Mouse (Mus musculus) telencephalon, adult 2 months (tissue): ENCODE data around the gene Mc3r.

Source experiments
- DNase-seq: peaks from one replicate; pipeline ENCODE4 v3.0.0-alpha.2; 2011; ENCODE audit warnings: low read depth, low spot score

Mc3r gene

GRCm38 (mm10) chr2:172256418-172256817 lies 8.1 kb downstream of the Mc3r start:
- DNase-seq: no peak

DNA sequence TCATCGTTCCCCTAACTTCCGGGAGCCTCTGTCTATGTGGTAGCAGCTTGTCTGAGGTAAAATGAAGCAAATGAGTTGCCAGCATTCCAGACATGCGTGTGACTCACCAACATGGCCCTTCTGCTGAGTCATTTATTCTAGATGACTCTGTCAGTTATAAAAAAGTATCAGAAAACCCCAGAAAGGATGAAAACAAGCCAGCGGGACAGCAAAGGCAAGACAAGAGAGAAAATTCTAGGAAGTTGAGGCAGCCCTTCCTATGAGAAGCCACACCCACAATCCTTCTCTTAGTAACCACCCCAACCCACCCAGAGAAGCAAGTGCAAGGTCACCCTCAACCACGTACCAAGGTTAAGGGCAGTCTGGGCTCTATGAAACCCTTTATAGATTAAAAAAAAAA lies 8.7 kb downstream of the Mc3r start:
- no peak for DNase-seq

DNA sequence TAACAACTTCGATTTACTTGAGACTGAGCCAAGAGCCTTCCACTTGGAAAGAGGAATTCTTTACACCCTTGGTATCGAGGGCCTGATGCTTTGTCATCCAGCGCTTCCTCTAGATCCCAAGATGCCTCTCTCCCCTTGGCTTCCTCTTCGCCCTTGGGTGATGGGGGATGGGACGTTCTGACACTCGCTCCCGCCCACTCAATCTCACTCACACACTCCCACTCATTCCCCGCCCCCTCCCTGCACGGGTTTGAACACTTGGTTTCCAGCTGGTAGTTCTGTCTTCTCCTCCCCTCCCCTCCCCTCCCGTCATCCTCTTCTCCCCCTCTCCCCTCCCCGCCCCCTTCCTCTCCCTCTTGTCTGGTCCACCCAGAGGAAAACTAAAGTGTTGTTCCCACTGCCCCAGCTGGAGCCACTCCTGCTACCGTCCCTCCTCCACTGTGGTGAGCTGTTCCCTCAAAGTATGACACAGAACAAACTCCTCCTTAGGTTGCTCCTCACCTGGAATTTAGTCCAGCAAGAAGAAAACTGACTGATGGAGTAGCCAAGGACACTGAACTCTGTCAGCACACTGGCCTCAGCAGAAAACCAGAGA lies 9.3 kb downstream of the Mc3r start:
- no peak for DNase-seq

DNA sequence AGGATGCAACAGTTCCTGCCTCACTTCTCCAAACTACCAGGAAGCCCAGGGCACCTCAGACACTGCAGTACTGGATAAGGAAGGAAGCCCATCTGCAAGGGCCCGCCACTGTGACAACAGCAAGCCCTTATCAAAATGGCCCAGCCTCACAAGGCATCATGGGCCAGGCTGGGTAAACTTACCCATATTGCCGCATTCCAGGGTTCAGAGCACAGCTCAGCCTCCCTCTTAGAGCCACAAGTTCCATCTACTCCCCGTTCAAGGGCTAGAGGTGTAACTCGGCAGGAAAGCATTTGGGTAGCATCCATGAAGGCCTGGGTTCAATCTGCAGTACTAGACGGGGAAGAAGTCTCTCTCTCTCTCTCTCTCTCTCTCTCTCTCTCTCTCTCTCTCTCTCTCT lies 11.8 kb downstream of the Mc3r start:
- DNase-seq: no peak

DNA sequence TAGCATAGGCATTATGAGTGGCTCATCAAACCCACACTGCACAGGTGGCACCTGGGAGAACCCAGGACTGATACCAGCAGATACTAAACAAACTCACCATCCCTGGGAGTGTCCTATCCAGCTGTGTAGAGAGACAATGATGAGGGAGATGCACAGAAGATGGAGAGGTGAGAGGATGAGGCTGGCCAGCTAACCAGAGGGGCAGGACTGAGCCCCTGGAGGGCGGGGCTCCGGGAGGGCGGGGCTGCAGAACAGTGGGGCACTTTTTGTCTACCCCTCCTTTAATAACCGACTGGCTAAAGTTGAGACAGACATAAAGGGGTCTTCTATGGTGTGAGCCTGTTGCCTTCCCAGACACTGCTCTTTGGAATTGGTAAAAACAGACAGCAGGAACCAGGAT lies 13.1 kb downstream of the Mc3r start:
- no peak for DNase-seq

GRCm38 (mm10) chr2:172263216-172263615 lies 14.9 kb downstream of the Mc3r start:
- DNase-seq: no peak

GRCm38 (mm10) chr2:172269907-172270306 lies 21.6 kb downstream of the Mc3r start:
- no peak for DNase-seq

DNA sequence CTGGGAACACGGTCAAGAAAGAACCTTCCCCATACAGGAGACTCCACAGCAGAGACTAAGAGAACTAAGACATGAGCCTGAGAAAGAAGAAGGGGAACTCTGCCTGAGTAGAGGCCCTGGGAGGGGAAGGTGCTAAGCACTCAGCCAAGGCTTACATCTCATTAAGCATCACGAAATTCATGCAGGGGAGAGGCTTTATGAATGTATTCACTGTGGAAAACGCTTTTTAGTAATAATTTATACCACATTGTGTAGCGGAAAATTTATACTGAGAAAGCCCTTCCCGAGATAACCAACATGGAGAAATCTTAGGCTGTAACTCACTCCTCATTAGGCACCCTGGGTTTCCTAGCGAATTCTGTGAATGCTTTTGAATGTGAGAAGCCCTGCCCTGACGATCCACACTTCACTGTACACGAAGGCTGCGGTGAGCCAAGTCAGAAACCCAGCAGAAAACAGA lies 22.2 kb downstream of the Mc3r start:
- no peak for DNase-seq

- no peak for DNase-seq
These were observed 22.8 kb downstream of the Mc3r start for GRCm38 (mm10) chr2:172270974-172271697.

- no peak for DNase-seq
These were observed 26.4 kb downstream of the Mc3r start for GRCm38 (mm10) chr2:172274662-172275061.

- no peak for DNase-seq
These were observed 27.9 kb downstream of the Mc3r start for GRCm38 (mm10) chr2:172276155-172276554.

DNA sequence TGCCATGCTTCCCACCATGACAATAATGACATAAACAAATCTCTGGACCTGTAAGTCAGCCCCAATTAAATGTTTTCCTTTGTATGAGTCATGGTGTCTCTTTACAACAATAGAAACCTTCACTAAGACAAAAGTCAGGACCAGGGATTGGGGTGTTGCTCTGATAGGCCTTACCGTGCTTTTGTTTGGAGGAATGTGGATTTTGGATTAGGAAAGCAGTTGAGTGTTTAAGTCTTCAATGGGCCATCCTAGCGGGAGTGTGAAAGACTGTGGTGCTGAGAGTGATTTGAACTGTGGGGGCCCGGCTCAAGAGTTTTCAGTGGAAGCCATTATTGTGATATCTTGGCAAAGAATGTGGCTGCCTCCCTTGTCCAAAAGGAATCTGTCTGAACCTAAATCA lies 30.7 kb downstream of the Mc3r start:
- DNase-seq: no peak

- DNase-seq: no peak
These were observed 33.9 kb downstream of the Mc3r start for GRCm38 (mm10) chr2:172282071-172282710.

DNA sequence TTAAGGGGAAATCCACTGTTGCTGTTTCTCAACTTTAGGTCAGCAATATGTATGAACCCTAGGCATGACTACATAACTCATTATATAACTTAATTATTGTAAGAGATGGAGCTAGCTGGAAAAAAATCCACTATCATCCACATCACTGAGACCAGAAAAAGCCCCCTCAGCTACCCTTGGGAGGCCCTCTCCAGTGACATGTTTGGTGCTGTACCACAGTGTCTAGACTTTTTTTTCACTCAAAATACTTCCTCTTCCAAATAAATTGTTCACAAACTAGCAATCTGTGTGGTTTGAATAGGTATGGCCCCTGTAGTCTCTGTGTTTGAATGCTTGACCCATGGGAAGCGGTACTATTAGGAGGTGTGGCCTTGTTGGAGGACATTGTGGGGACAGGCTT lies 39.4 kb downstream of the Mc3r start:
- no peak for DNase-seq

GRCm38 (mm10) chr2:172288965-172289364 lies 40.7 kb downstream of the Mc3r start:
- DNase-seq: no peak

- DNase-seq: no peak
These were observed 41.3 kb downstream of the Mc3r start for GRCm38 (mm10) chr2:172289632-172290031.

- DNase-seq: no peak
These were observed 42.2 kb downstream of the Mc3r start for GRCm38 (mm10) chr2:172290474-172290873.

- no peak for DNase-seq
These were observed 42.7 kb downstream of the Mc3r start for GRCm38 (mm10) chr2:172291025-172291424.

DNA sequence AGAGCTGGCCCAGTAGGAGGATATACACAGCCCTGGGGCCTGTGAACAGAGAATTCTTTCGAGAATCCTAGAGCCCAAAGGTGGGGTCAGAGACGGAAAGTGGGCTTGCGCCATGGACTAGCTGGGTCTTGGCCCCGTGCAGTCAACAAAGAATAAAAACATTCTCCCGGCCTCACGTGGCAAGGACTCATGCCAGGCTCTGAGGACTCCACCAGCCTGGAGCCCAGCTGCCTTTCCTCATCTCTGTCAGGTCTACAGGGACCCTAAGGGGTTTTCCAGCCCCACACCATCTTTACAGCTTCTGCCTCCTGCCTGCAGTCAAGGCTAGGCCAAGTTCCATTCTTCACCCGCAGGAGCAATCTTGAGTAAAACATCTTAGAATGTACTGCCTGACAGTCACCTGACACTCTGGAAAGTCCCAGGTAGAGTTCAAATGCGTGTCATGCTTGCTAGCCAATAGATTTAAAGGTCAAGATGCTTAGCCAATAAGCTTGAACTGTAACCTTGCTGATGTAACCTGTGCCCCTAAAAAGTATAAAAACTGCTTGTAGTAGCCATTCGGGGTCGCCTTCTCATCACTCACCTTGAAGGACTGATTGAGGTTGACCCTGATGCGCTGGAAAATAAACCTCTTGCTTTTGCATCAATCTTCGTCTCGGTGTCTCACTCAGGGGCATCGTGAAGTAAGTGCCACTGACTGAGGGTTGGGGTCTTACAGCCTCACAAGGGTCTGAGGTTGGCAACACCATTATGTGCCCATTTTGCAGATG lies 43.6 kb downstream of the Mc3r start:
- no peak for DNase-seq

GRCm38 (mm10) chr2:172292525-172293405 lies 44.5 kb downstream of the Mc3r start:
- DNase-seq: no peak

GRCm38 (mm10) chr2:172298083-172298482 lies 49.8 kb downstream of the Mc3r start:
- no peak for DNase-seq
